Mouse (Mus musculus) sigmoid colon, adult 10 weeks (tissue): ENCODE measurements around the gene Chrna10. TPM values are rescaled to one million over a fixed set of nuclear protein-coding genes. Genes with fewer than 3 reads are reported as not detected.

Experiments used
- polyA plus RNA-seq: library from polyadenylated mRNA; stranded (reverse); fragments of 350-450 nt; fragmentation: Illumina TruSeq; extraction: RNeasy Lipid Tissue Mini Kit (QIAGEN cat#74804); gene quantifications from one replicate; pipeline ENCODE4 v1.2.3, GENCODE M21; 2014; ENCODE audit warnings: low read depth, low replicate concordance

Chrna10 gene
- polyA plus RNA-seq, result not detected

GRCm38 (mm10) chr7:102116579-102117331 lies at the start of gene Chrna10:
Gene Chrna10, minus strand, starts transcription at chr7:102116828.

GRCm38 (mm10) chr7:102109171-102109570 lies 7.5 kb downstream of the Chrna10 start, which contains the start of gene Art5:
Gene Art5, minus strand, starts transcription at chr7:102109489.

GRCm38 (mm10) chr7:102101487-102101886 lies 15.1 kb downstream of the Chrna10 start, which contains the start of gene Art1:
Gene Art1, plus strand, starts transcription at chr7:102101743.

GRCm38 (mm10) chr7:102082816-102083215 lies 33.8 kb downstream of the Chrna10 start, which contains the start of gene Trpc2:
Gene Trpc2, plus strand, starts transcription at chr7:102083116.

GRCm38 (mm10) chr7:102065046-102065891 lies 51.4 kb downstream of the Chrna10 start, which contains the start of the genes Rnf121, Xndc1 and Xntrpc:
Gene Rnf121, minus strand, starts transcription at chr7:102065469.
Gene Xndc1, plus strand, starts transcription at chr7:102065511.
Gene Xntrpc, plus strand, starts transcription at chr7:102065713.

Other genes starting within 250 kb of the Chrna10 start
- not detected for gene Folr1, start 246.0 kb downstream of the Chrna10 start, polyA plus RNA-seq
- gene Lamtor1, start 210.9 kb downstream of the Chrna10 start, polyA plus RNA-seq, result 11.3 TPM
- not detected for gene Tomt, start 210.5 kb downstream of the Chrna10 start, polyA plus RNA-seq
- 5.4 TPM for gene Lrrc51, start 182.9 kb downstream of the Chrna10 start, polyA plus RNA-seq
- 86.8 TPM for gene Numa1, start 182.7 kb downstream of the Chrna10 start, polyA plus RNA-seq
- 8.7 TPM for gene Il18bp, start 98.1 kb downstream of the Chrna10 start, polyA plus RNA-seq
- 18.5 TPM for gene Rnf121, start 51.4 kb downstream of the Chrna10 start, polyA plus RNA-seq
- gene Xndc1, start 51.3 kb downstream of the Chrna10 start, polyA plus RNA-seq, result 17.0 TPM
- gene Xntrpc, start 51.1 kb downstream of the Chrna10 start, polyA plus RNA-seq, result 0.25 TPM
- not detected for gene Trpc2, start 33.7 kb downstream of the Chrna10 start, polyA plus RNA-seq
- not detected for gene Art1, start 15.1 kb downstream of the Chrna10 start, polyA plus RNA-seq
- gene Art5, start 7.3 kb downstream of the Chrna10 start, polyA plus RNA-seq, result not detected
- gene Nup98, start 93.3 kb upstream of the Chrna10 start, polyA plus RNA-seq, result 44.0 TPM
- gene Pgap2, start 93.4 kb upstream of the Chrna10 start, polyA plus RNA-seq, result 94.1 TPM
- gene Rhog, start 139.2 kb upstream of the Chrna10 start, polyA plus RNA-seq, result 3.7 TPM
- gene Stim1, start 151.0 kb upstream of the Chrna10 start, polyA plus RNA-seq, result 23.3 TPM